Mouse (Mus musculus) testis, adult 2 months (tissue): ENCODE data around the gene Gm19668.
"Not testable (repeated sequence)": the region's sequence is repeated elsewhere in the genome, so short reads cannot be mapped to it uniquely, and the experiment has no call there.

ENCODE experiments used
- CTCF ChIP-seq: fragments of 200-500 bp; IDR thresholded peaks from 2 replicates; pipeline ENCODE4 v1.5.1; 2012; ENCODE audit warnings: low read depth, mild to moderate bottlenecking, inconsistent platforms, low read length, moderate library complexity; ENCODE audit not compliant: control insufficient read depth, insufficient read depth, insufficient replicate concordance
- POLR2A ChIP-seq: fragments of 200-500 bp; IDR thresholded peaks from 2 replicates; pipeline ENCODE4 v1.6.1; 2012; ENCODE audit warnings: low read depth, mild to moderate bottlenecking, inconsistent platforms, low read length, moderate library complexity; ENCODE audit not compliant: control insufficient read depth

- TF ChIP-seq CTCF, POLR2A: not testable (repeated sequence)
These were observed 15.5 kb downstream of the Gm19668 start for GRCm38 (mm10) chr10:77783396-77783795.
